26 mouse cellular contexts compared by ENCODE assay signal in genomic region chr2:31053426-31053825, GRCm38 (mm10).
"Had no signal": no experiment of that assay in that cellular context is flagged by ENCODE, and none has a peak within 500 bp of the region (broad histone marks: within the 10 kb centered on the region; RNA-seq: fewer than 3 reads in every experiment).

No protein-coding gene starts in this region.

- H3K27ac ChIP-seq: embryonic facial prominence, embryonic 10.5 days; embryonic facial prominence, embryonic 12.5 days; embryonic facial prominence, embryonic 13.5 days; embryonic facial prominence, embryonic 15.5 days; forebrain, embryonic 10.5 days; forebrain, embryonic 12.5 days; forebrain, embryonic 13.5 days; forebrain, embryonic 15.5 days; gastrocnemius, adult 2 months had no signal

- H3K9ac ChIP-seq: embryonic facial prominence, embryonic 12.5 days; embryonic facial prominence, embryonic 13.5 days; embryonic facial prominence, embryonic 15.5 days; forebrain, embryonic 12.5 days; forebrain, embryonic 13.5 days; forebrain, embryonic 15.5 days; forebrain, postnatal 0 days had no signal

- H3K4me2 ChIP-seq: embryonic facial prominence, embryonic 12.5 days; embryonic facial prominence, embryonic 13.5 days; embryonic facial prominence, embryonic 15.5 days; forebrain, embryonic 12.5 days; forebrain, embryonic 13.5 days; forebrain, embryonic 15.5 days had no signal

- DNase-seq: cerebellum, adult 2 months; cerebellum, adult 8-10 months; cerebellum, adult 9-10 months; cerebellum, adult 9-11 months; cerebellum, postnatal 10 days; cerebellum, postnatal 14 days; cerebellum, postnatal 25 days; cerebellum, postnatal 36 days; embryo, embryonic 11 days; forebrain, postnatal 0 days; gastrocnemius, adult 2 months; gastrocnemius, postnatal 10 days; gastrocnemius, postnatal 14 days; gastrocnemius, postnatal 25 days; gastrocnemius, postnatal 36 days had no signal

- H3K4me1 ChIP-seq: embryonic facial prominence, embryonic 12.5 days; embryonic facial prominence, embryonic 13.5 days; embryonic facial prominence, embryonic 15.5 days; forebrain, embryonic 10.5 days; forebrain, embryonic 12.5 days; forebrain, embryonic 13.5 days; forebrain, embryonic 15.5 days had no signal

- H3K4me3 ChIP-seq: embryonic facial prominence, embryonic 10.5 days; embryonic facial prominence, embryonic 12.5 days; embryonic facial prominence, embryonic 13.5 days; embryonic facial prominence, embryonic 15.5 days; erythroblast, embryonic 14.5 days; forebrain, embryonic 10.5 days; forebrain, embryonic 12.5 days; forebrain, embryonic 13.5 days; forebrain, embryonic 15.5 days; gastrocnemius, adult 2 months had no signal

- H3K27me3 ChIP-seq: embryonic facial prominence, embryonic 12.5 days; embryonic facial prominence, embryonic 13.5 days; embryonic facial prominence, embryonic 15.5 days; forebrain, embryonic 12.5 days; forebrain, embryonic 13.5 days; forebrain, embryonic 15.5 days had no signal

- ATAC-seq: forebrain, embryonic 13.5 days; forebrain, embryonic 14.5 days; forebrain, embryonic 15.5 days; forebrain, embryonic 16.5 days; forebrain, postnatal 0 days had no signal

- H3K9me3 ChIP-seq: embryonic facial prominence, embryonic 10.5 days; embryonic facial prominence, embryonic 12.5 days; embryonic facial prominence, embryonic 15.5 days; forebrain, embryonic 10.5 days; forebrain, embryonic 12.5 days; forebrain, embryonic 13.5 days; forebrain, embryonic 15.5 days had no signal
